Comparison of ENCODE assay signal across 8 mouse cellular contexts in the genomic region with DNA sequence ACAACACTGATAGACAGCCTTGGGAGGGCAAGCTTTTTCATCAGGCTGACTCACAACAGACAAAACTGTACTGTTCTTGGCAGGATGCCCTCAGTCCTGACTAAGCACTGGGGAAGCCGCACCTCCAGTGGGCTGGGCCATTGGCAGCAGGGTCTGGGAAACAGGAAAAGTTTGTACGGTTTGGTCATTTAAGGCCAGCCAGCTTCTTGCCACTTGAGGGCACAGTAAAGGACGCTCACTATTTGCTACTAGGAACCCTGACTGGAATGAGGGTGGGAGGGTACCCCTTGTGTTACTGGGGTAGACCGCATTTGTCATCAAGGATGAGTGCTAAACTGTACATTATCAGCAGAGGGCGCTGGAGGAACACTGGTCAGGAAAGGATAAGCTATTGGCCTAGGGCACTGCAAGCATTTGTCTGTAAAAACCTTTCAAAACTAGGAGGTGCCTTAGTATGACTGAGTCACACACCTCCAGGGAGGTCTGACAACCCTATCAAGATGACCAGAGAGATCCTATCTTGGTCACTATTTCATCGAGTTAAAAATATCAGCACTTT. TPM values are rescaled to one million over a fixed set of nuclear protein-coding genes. Genes with fewer than 3 reads are reported as not detected.
DNase-seq lines count a peak whose midpoint lies in the region; ATAC-seq lines count a peak whose summit lies in the region.

No protein-coding gene starts in this region.

- peak; percentile 100 for DNase-seq in 3T3-L1 (ENCODE audit: low read depth, low spot score)
- peak; percentile 56 to 88 for DNase-seq in adrenal gland, postnatal 4 days (ENCODE audit: low spot score in 2 of 2)
- peak; percentile 87 for DNase-seq in embryonic facial prominence, embryonic 14.5 days (ENCODE audit: low spot score)
- DNase-seq in heart, adult 8-10 months (ENCODE audit: low spot score): peak; percentile 98
- DNase-seq in kidney, adult 9 months: peak; percentile 96
- DNase-seq in monocyte, adult 2 months (ENCODE audit: low read depth in 1 of 2, low spot score in 2 of 2): peak; percentile 54 to 73
- DNase-seq in spleen, postnatal 36 days (ENCODE audit: low spot score in 2 of 2): peak; percentile 78 to 87

- peaks cover 23% of the 10 kb centered on the region for H3K36me3 ChIP-seq in embryonic facial prominence, embryonic 14.5 days (ENCODE audit: control insufficient read depth, insufficient read depth, low read length)
- H3K36me3 ChIP-seq in limb, embryonic 15.5 days: peaks cover 26% of the 10 kb centered on the region

- H3K27me3 ChIP-seq in embryonic facial prominence, embryonic 14.5 days (replicated peaks; ENCODE audit: control insufficient read depth, insufficient read depth, low read length): no peaks in the 10 kb centered on the region
- H3K27me3 ChIP-seq in limb, embryonic 15.5 days: no peaks in the 10 kb centered on the region

- no peak overlapping the region for H3K4me2 ChIP-seq in embryonic facial prominence, embryonic 14.5 days (ENCODE audit: low read depth, low read length)
- H3K4me2 ChIP-seq in limb, embryonic 15.5 days: no peak overlapping the region

- H3K27ac ChIP-seq in embryonic facial prominence, embryonic 14.5 days (replicated peaks; ENCODE audit: low read depth, low read length): no peak overlapping the region
- peak overlapping the region; percentile 43; the same call in 1 of the 2 replicates for H3K27ac ChIP-seq in limb, embryonic 15.5 days

- no peak overlapping the region for H3K4me3 ChIP-seq in embryonic facial prominence, embryonic 14.5 days (ENCODE audit: low read depth, low read length)
- H3K4me3 ChIP-seq in limb, embryonic 15.5 days: no peak overlapping the region

- 40% methylated on average over 6 of the region's 6 CpGs for WGBS in embryonic facial prominence, embryonic 14.5 days
- WGBS in limb, embryonic 15.5 days: 31% methylated on average over 6 of the region's 6 CpGs

- no peak overlapping the region for H3K9ac ChIP-seq in embryonic facial prominence, embryonic 14.5 days (ENCODE audit: low read depth, low read length)
- H3K9ac ChIP-seq in limb, embryonic 15.5 days: no peak overlapping the region

- H3K4me1 ChIP-seq in embryonic facial prominence, embryonic 14.5 days (ENCODE audit: control insufficient read depth, insufficient read depth, low read length): no peaks in the 10 kb centered on the region
- peaks cover 15% of the 10 kb centered on the region for H3K4me1 ChIP-seq in limb, embryonic 15.5 days

- no peaks in the 10 kb centered on the region for H3K9me3 ChIP-seq in embryonic facial prominence, embryonic 14.5 days (ENCODE audit: control insufficient read depth, low read length)
- no peaks in the 10 kb centered on the region for H3K9me3 ChIP-seq in limb, embryonic 15.5 days

- ATAC-seq in embryonic facial prominence, embryonic 14.5 days (ENCODE audit: low read depth): peak; percentile 72
- peak; percentile 61 for ATAC-seq in limb, embryonic 15.5 days (ENCODE audit: insufficient number of reproducible peaks, low FRiP score, low TSS enrichment, low read depth)

RNA-seq across cellular contexts. Expression of a gene that starts 58.8 kb away (rescaled TPM):
- 1 to 10 TPM in 1 of 2 experiments, under 1 TPM in 1; 0.62 to 1.8 TPM for total RNA-seq in adrenal gland, postnatal 4 days (2021)
- 34.5 and 40.7 TPM in 2 replicates for polyA plus RNA-seq in embryonic facial prominence, embryonic 14.5 days (2014; fragmentation: Nextera tagmentation; extraction: Ambion mirVana)
- under 1 TPM in 1 of 4 experiments, not detected in 3; 0.06 TPM for total RNA-seq in heart, adult 8-10 months (2022)
- 16.5 and 33.3 TPM in 2 replicates for polyA plus RNA-seq in limb, embryonic 15.5 days (2015; fragmentation: Nextera tagmentation; extraction: Ambion mirVana)
